Mouse (Mus musculus): ENCODE measurements around the gene Acap2.

The Acap2 gene

GRCm38 (mm10) chr16:31077396-31077795 lies 123.6 kb downstream of the Acap2 start:
- 86% methylated on average over 5 of the region's 5 CpGs for WGBS

- 59% methylated on average over 8 of the region's 8 CpGs for WGBS
These were observed 124.6 kb downstream of the Acap2 start for GRCm38 (mm10) chr16:31076436-31076835.

GRCm38 (mm10) chr16:31074324-31074908 lies 126.6 kb downstream of the Acap2 start:
- WGBS = 82% methylated on average over 3 of the region's 3 CpGs

DNA sequence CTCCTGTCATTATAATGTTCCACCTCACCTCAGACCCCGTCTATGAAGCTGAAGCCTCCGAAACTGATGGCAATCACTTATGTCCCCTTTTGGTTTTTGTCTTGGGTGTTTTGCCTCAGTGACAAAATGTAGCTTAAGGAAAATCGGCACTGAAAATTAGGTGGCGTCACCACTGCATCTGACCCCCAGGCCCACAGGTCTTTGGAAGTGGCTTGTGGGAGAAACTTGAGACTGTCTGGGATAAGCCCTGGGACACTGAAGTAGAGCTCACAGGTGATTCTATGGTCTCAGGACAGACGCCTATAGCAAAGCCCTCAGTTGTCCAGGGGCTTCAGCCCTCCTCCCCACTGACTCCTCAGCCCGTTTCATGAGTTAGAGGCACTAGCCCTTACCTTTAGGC lies 129.3 kb downstream of the Acap2 start:
- WGBS = 97% methylated on average over 6 of the region's 6 CpGs

DNA sequence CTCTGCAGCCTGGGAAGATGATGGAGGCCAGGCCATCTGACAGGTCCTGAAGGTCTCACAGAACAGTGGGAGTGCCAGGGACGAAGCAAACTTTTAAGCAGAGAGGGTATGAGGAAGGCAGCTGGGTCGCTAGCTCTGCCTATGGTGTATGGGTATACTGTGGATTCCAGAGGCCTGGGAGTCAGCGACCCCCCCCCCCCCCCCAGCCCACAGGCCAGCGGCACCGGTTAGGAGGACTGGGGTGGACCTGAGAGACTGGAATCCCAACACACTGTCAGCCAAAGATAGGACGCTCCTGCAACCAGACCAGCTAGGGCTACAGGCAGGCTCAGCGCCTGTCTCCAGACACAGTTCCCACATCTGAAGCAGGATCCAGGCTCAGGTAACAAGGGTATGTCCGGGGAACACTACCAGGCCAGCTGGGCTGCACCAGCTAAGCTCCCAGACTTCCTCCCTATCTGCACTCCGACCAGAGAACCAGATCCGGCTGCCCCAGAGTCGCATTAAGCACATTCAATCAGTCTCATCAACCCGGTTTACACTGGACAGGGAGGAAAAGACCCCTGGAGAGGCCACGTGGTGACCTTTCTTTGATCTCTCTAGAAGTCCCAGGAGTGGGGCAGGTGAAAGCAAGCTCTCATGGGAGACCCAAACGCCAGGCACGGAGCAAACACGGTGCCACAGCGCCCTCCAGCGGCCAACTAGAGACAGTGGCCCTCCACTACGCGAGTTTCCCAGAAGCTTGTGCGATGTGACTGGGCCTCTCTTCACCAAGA lies 130.5 kb downstream of the Acap2 start:
- WGBS = 18% methylated on average over 21 of the region's 21 CpGs

DNA sequence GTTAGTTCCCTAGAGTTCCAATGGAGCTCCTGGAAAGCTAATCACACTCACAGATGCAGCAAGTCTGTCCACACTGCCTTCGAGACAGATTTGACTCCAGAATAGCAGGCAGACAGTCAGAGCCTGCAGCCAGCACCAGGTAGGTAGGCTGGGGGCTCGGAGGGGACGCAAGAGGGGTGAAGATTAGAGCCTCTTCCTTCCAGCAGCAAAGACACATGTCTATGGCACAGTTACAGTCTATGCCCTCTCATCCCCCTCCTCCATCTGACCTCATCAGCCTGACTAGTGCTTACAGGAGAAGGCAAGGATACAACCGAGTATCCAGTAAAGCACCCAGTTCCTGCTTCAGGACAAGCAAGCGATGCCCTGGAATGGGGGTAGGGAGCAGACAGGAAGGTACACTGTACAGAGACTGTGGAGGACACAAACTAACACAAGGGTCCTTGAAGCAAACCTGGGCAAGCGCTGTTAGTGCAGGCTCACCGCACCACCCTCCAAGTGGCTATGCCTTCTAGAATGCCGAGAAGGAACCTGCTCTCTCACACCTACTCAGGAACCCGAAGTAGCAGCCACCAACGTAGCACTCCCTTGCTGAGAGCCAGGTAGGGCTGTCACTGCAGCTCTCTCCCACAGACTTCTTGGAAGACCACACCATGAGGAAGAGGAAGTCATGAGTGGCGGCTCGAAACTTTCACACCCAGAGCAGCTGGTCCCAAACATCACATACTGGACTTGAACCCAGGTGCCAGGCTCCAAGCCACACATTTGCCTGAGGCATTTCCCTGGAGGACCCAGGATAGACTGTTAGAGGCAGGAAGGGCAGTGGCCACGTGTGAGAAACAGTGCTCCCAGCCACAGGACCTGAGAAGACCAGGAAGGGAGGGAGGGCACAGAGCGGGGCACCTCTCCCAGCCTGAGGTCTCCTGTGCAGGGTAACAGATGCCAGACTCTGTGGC lies 131.6 kb downstream of the Acap2 start:
- WGBS = 63% methylated on average over 14 of the region's 14 CpGs

- 82% methylated on average over 7 of the region's 7 CpGs for WGBS
These were observed 132.8 kb downstream of the Acap2 start for GRCm38 (mm10) chr16:31068280-31068679.

- WGBS = 59% methylated on average over 15 of the region's 15 CpGs
These were observed 134.5 kb downstream of the Acap2 start for GRCm38 (mm10) chr16:31066344-31067098.

DNA sequence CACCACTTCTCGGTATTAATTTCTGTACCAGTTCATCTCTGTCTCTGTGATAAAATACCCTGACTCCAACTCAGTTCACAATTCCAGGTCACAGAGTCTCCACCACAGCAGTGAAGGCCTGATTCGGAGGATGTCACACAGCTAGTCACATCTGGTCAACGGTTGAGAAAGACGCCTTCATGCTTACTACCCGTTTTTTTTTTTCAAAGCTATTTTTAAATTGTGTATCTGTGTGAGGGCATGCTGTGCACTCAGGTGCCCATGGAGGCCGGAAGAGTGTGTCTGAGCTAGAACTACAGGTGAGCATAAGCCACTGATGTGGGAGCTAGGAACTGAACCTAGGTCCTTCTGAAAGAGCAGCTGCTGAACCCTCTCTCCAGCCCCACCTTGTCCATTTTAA lies 136.3 kb downstream of the Acap2 start:
- WGBS = 91% methylated on average over 6 of the region's 6 CpGs

DNA sequence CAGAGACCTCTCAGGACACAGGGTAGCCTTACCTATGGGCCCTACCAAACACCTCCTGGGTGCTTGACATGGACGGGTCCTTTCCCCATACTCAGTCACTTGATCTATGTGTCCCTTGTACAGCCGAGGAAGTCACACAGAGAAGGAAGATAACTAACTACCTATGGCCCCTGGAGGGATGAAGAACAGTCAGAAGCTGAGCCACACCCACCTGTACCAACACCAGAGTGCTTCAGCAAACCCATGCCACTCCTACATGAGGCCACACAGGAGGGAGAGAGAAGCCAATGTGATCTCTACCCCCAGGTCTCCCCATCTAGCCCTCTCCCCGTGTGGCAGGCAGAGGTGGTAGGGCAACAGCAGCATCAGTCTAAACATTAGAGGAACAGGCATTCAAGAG lies 138.1 kb downstream of the Acap2 start:
- WGBS = 90% methylated on average over 3 of the region's 3 CpGs

DNA sequence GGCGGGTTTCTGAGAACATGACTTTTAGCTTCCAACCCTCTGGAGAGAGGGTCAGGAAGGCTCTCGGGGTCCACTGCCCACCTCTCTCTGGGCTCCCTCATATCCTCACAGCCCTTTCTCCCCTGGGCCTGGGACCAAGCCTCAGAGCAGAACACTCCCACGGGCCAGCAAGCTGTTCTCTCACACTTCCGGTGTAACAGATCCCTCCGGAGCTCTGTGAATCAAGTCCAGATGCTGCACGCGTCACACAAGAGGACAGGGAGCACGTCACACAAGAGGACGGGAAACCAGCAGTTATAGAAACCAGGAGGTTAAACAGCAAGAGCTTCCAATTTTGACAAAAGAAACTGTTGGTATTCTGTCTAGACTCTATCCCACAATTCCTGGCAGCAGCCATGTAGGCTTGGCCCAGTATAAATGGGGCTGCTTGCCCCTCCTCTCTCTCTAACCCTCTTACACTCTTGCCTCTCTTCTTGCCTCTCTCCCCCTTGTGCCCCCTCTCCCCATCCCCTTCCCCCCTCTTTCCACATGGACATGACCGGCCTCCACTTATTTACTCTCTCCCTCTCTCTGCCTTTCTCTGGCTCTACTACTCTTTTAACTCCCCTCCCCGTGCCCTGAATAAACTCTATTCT lies 139.7 kb downstream of the Acap2 start:
- 54% methylated on average over 11 of the region's 11 CpGs for WGBS

- 95% methylated on average over 13 of the region's 13 CpGs for WGBS
These were observed 140.3 kb downstream of the Acap2 start for GRCm38 (mm10) chr16:31060714-31061113.

DNA sequence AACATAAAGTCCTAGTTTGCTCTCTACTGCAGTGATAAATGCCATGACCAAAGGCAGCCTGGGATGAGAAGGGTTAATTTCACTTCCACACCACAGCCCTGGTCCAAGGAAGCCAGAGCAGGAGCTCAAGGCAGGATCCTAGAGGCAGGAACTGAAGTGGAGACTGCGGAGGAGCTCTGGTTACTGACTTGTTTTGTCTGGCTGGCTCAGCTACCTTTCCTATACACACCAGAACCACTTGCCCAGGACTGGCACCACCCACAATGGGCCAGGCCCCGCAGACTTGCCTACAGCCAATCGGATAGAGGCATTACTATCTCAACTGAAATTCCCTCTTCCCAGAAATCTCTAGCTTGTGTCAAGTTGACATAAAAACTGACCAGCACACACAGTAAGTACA lies 140.8 kb downstream of the Acap2 start:
- 95% methylated on average over 3 of the region's 3 CpGs for WGBS

DNA sequence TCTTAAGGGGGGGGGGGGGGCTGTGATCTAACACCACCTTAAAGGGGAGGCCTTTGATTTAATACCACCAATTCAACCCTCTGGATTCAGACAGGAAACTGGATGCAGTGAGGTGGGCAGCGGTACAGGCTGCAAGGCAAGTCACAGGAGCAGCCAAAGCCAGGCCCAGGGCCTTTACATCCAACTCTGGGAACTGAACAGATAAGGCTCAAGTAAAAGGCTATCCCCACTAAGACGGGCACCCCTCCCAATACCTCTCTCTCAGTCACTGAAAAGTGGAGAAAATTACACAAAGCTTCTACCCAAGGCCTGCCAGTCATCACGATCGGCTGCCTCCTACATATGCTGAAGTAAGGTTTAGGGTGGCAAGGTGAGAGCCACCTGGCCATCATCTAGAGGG lies 141.3 kb downstream of the Acap2 start:
- WGBS = 92% methylated on average over 4 of the region's 4 CpGs

DNA sequence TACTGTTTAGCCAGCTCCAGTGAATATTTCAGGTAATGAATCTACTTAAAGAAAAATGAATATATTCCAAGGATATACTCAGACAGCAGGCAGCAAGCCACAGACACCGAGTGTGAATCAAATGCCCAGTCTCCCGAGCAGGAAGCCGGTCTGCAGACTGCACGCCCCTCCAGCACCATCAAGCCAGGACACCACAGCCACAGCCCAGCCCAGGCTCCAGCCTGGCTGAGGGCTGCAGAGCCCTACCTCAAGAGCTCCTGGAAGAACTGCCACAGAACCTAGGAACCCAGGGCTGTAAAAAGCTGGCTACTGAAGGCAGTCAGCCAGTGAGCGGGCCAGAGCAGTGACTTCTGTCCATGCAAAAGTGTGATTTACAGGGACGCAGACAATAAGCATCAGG lies 148.2 kb downstream of the Acap2 start:
- 67% methylated on average over 6 of the region's 6 CpGs for WGBS

DNA sequence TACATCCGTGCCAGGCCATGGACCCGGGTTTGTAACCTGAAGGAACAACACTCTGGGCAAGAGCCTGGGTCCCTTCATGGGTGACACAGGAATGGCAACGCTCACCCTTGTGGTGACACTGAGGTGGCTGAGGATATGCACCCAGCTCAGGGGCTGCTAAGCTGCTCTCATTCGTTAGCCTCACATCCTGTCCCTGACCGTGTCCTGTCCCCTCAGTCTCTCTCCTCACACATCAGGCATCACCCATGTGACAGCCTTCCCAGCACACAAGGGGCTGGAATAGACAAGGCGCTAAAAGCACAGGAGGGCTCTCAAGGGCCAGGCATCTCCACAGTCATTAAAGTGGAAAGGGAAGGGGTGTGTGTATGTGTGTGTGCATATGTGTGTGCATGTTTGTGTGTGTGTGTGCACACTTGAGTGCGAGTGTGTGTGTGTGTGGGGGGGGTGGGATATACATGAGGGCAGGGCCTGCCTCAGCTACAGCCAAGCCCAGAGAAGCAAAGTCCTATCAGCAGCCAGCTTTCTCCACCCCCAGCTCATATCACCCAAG lies 148.8 kb downstream of the Acap2 start:
- 89% methylated on average over 7 of the region's 7 CpGs for WGBS

- 88% methylated on average over 7 of the region's 7 CpGs for WGBS
These were observed 150.3 kb downstream of the Acap2 start for GRCm38 (mm10) chr16:31050701-31051100.

- 84% methylated on average over 6 of the region's 6 CpGs for WGBS
These were observed 152.9 kb downstream of the Acap2 start for GRCm38 (mm10) chr16:31048194-31048593.

DNA sequence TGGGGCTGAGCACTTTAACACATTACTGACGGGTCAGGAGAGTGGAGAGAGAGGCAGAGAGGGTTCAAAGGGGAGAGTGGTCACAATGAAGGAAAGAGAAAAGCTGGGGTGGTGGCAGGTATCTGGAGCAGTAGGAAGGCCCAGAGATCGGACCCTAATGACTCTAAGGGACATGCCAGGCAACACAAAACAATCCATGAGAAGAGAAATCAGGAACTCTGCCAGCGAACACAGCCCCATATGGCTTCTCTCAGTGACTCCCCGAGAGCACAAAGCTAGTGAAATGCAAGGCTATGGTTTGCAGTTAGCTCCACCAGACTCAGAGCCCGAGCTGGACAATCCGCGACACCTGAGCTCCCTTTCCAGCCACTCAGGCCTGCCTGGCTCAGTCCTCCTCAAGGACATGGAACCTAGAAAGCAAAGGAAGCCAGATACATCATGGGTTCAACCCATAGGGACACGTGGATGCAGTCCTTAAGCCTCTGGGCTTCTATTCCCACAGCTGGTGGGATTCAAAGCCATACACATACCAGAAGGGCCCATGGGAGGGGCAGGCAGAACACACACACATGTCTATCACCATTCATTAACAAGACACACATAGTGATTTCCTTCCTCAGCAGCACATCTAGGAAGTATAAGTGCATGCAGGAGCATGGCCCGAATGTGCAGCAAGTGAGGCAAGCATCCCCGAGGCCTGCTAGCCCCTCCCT lies 153.7 kb downstream of the Acap2 start:
- 80% methylated on average over 10 of the region's 10 CpGs for WGBS

GRCm38 (mm10) chr16:31046217-31046659 lies 154.8 kb downstream of the Acap2 start:
- 35% methylated on average over 14 of the region's 14 CpGs for WGBS
